Mouse (Mus musculus): ENCODE data around the gene Tcp10c. TPM values are rescaled to one million over a fixed set of nuclear protein-coding genes. Genes with fewer than 3 reads are reported as not detected.
"Not testable (repeated sequence)": the region's sequence is repeated elsewhere in the genome, so short reads cannot be mapped to it uniquely, and the experiment has no call there.

Gene Tcp10c
- polyA plus RNA-seq, 3 experiments from 2014 or later = not detected

GRCm38 (mm10) chr17:13399961-13400360, 45.6 kb downstream of the Tcp10c start:
- ATAC-seq = not testable (repeated sequence)

GRCm38 (mm10) chr17:13402118-13402517, 47.7 kb downstream of the Tcp10c start:
- ATAC-seq = not testable (repeated sequence)

- not testable (repeated sequence) for ATAC-seq
Measured at GRCm38 (mm10) chr17:13403527-13404131, 49.3 kb downstream of the Tcp10c start.

- ATAC-seq = not testable (repeated sequence)
Measured at GRCm38 (mm10) chr17:13406023-13406422, 51.7 kb downstream of the Tcp10c start.

- not testable (repeated sequence) for ATAC-seq
Measured at GRCm38 (mm10) chr17:13406701-13407100, 52.3 kb downstream of the Tcp10c start.

- not testable (repeated sequence) for ATAC-seq
Measured at GRCm38 (mm10) chr17:13407621-13408256, 53.4 kb downstream of the Tcp10c start.

GRCm38 (mm10) chr17:13408257-13408633, 53.9 kb downstream of the Tcp10c start:
- ATAC-seq = not testable (repeated sequence)

- not testable (repeated sequence) for ATAC-seq
Measured at GRCm38 (mm10) chr17:13421022-13421591, 66.7 kb downstream of the Tcp10c start.

- ATAC-seq = not testable (repeated sequence)
Measured at GRCm38 (mm10) chr17:13422638-13423037, 68.3 kb downstream of the Tcp10c start.

- ATAC-seq = not testable (repeated sequence)
Measured at GRCm38 (mm10) chr17:13423373-13424024, 69.1 kb downstream of the Tcp10c start.

- not testable (repeated sequence) for ATAC-seq
Measured at GRCm38 (mm10) chr17:13424321-13424720, 69.9 kb downstream of the Tcp10c start.

GRCm38 (mm10) chr17:13425694-13426093, 71.3 kb downstream of the Tcp10c start:
- ATAC-seq = not testable (repeated sequence)

GRCm38 (mm10) chr17:13426508-13426907, 72.1 kb downstream of the Tcp10c start:
- ATAC-seq = not testable (repeated sequence)

Other genes starting within 250 kb of the Tcp10c start
- not detected for gene Unc93a, start 222.8 kb upstream of the Tcp10c start, polyA plus RNA-seq (2017; shearing (Covaris generic))
- gene Smok2a, start 133.4 kb upstream of the Tcp10c start, polyA plus RNA-seq (2017; shearing (Covaris generic)) = not detected
- gene Smok2b, start 124.3 kb upstream of the Tcp10c start, polyA plus RNA-seq (2017; shearing (Covaris generic)) = not detected